Mouse (Mus musculus) embryo, embryonic 11 days (tissue): Measurements from ENCODE around the gene Olfr1308.

ENCODE experiments used
- DNase-seq: peaks from one replicate; pipeline ENCODE4 v3.0.0-alpha.2; 2015

Gene Olfr1308

DNA sequence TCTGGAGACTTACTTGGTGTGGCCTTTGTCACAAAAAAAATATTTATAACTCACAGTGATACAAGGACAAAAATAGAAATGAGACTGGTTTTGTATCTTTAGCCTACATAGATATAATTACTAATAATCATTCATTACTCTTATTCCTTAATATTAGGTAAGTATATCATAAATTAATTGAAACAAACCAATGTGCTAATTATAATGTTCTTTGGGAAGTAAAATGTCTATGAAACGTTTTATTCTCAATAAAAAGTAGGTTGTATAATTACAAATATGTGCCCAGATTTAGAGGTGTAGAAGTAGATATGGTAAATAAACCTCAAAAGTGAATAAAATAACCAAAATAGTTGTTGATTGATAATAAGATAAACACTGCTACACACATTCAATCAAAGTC lies at the start of gene Olfr1308:
Gene Olfr1308, minus strand, starts transcription at position 101 of the 400 bp plus-strand sequence.
- no peak for DNase-seq

DNA sequence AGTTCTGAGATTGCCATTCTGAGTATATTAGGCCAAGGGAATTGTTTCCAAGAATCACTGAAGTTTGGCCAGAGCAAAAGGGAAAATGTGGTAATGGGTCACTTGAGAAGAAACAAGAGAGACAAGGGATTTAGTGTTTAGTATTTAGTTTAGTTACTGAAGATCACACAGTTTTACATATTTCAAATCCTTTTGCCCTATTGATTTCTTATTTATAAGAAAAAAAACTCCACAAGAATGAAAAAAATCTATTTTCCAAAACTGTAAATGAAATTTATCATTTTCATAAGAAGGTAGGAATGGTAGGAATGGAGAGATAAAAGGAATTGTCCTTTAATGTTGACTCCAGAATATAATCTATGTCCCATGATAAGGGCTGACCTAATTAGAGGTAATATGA lies 47.9 kb upstream of the Olfr1308 start, which contains the start of gene Olfr1310:
Gene Olfr1310, minus strand, starts transcription at position 101 of the 400 bp plus-strand sequence.
- no peak for DNase-seq

DNA sequence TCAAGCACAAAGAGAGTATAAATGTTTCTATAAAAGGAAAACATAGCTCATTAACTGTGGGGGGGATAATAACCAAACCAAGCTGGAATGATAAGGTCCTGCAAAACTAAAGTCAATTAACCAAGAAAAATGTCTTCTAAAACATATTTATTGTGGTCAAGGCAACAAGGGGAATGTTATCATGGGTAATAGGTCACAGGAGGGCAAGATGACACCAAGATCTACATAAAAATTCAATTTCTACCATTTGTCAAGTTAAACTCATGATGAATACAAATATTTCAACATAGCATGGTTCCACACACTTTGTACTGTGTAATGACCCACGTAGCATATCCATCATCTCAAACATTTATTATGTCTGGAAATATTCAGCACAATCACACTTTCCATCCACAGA lies 25.4 kb upstream of the Olfr1308 start, which contains the start of gene Olfr1309:
Gene Olfr1309, minus strand, starts transcription at position 101 of the 400 bp plus-strand sequence.
- DNase-seq, result no peak

DNA sequence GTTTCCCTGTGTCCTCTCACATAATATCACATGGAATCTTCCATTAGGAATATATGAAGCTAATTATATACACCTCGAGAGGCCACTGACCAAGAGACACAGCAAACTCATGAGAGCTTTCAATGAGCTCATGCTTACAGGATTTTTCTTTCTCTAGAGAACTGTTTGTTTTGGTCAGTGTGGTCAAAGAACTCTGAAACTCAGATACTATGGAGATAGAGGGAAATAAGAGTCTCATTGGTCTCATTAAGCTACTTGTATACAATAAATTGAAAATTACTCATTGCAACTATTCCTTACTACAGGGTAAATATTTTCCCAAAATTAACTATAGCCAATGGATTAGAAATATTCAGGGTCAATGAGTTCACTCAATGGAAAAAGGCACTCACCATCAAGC lies 15.4 kb downstream of the Olfr1308 start, which contains the start of gene Olfr1307:
Gene Olfr1307, minus strand, starts transcription at position 101 of the 400 bp plus-strand sequence.
- DNase-seq, result no peak

DNA sequence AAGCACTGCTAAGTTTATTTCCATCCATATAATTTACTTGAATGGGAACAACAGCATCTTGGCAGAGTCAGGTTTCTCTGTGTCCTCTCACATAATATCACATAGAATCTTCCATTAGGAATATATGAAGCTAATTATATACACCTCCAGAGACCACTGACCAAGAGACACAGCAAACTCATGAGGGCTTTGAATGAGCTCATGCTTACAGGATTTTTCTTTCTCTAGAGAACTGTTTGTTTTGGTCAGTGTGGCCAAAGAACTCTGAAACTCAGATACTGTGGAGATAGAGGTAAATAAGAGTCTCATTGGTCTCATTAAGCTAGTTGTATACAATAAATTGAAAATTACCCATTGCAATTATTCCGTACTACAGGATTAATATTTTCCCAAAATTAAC lies 48.6 kb downstream of the Olfr1308 start, which contains the start of gene Olfr1306:
Gene Olfr1306, minus strand, starts transcription at position 101 of the 400 bp plus-strand sequence.
- DNase-seq, result no peak
